Mouse (Mus musculus) ovary, adult 18-20 months (tissue): ENCODE measurements around the gene Rbfox2.

ENCODE experiments used
- DNase-seq: peaks from one replicate; pipeline ENCODE4 v3.0.0; 2022; ENCODE audit warnings: low spot score, mixed read lengths

The Rbfox2 gene

DNA sequence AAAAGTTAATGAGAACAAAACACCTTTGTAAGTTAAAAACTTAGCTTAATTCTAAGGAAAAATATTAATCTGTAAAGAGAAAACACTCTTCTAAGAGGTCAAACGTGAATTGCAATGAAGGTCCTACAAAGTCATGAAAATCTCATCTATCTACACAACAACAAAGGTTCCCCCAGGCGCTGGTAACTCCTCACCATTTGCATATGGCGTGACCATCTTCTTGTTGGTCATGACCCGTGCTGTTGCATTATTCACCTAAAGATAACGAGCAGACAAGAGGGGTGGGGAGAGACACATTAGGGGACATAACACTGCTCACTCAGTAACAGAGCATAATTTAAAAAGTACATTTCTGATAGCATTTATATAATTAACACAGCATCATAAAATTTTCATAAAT is 204.1 kb downstream of the Rbfox2 start:
- no peak for DNase-seq

DNA sequence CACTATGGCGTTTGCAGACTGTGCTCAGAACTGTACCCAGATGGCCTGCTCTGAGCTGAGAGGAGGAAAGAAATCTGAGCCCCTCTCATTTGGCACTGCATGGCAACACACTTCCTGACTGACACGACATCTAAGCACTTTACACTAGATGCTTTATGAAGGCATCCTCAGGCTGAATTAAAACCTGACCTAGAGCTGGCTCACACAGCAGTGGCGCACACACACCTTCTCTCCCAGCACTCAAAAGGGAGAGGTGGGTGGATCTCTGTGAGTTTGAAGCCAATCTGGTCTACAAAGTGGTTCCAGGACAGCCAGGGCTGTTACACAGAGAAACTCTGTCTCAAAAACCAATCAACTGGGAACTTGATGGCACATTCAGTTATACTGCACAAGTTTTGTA is 207.0 kb downstream of the Rbfox2 start:
- no peak for DNase-seq

- no peak for DNase-seq
Measured at GRCm38 (mm10) chr15:77097358-77097757, 209.4 kb downstream of the Rbfox2 start.

- DNase-seq: no peak
Measured at GRCm38 (mm10) chr15:77095216-77095615, 211.6 kb downstream of the Rbfox2 start.

DNA sequence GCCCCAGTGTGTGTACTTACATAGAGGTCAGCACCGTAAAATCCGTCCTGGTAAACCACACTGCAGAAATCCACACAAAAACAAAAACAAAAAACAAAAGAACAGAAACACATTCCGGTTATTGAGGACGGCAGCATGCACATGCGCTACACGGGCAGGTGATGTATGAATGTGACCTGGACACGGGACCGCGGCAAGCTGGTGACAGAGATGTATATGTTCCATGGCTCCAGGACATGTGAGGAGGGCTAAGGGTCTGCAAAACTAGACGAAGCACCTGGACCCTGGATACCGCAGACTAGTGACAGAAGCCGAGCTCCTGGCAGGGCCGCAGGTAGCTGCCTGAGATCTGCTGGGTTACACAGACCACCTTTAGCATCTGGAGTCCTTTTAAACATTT is 212.4 kb downstream of the Rbfox2 start:
- no peak for DNase-seq

- no peak for DNase-seq
Measured at GRCm38 (mm10) chr15:77091394-77091793, 215.4 kb downstream of the Rbfox2 start.

DNA sequence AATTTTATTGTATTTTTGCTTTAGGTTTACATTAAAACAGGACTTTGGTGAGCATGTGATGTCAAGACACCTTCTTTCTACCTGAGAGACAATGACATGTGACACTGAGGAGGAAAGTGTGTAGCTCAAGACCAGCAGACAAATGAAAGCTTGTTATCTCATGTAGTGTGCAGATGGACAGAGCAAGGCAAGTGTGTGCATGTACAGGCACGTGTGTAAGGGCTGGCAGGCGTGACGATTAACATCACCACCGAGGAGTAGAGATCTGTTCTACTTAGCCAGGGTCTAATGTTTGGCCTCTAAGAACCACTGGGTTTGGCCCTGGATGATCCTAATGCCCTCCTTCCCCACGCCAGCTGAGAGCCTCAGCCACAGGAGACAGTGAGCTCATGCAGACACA is 216.3 kb downstream of the Rbfox2 start:
- DNase-seq: no peak

- DNase-seq: no peak
Measured at GRCm38 (mm10) chr15:77089249-77089648, 217.6 kb downstream of the Rbfox2 start.

DNA sequence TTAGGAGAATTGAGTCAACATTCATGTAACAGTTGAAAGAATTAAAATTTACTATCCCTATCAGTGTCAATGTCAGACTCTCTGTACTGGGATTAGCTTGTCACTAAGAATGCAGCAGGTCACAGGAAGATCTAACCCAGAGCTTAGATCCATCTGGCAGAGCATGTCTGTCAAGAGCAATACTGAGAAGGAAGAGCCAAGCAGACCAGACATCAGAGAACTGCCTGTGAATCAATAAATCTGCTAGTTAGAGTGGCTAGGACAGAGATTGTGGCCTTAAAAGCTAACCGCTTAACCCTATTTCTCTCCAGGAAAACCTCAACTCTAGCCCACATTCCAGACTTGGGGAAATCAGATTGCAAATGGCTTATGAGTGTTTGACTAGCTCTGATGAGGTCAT is 220.3 kb downstream of the Rbfox2 start:
- no peak for DNase-seq

DNA sequence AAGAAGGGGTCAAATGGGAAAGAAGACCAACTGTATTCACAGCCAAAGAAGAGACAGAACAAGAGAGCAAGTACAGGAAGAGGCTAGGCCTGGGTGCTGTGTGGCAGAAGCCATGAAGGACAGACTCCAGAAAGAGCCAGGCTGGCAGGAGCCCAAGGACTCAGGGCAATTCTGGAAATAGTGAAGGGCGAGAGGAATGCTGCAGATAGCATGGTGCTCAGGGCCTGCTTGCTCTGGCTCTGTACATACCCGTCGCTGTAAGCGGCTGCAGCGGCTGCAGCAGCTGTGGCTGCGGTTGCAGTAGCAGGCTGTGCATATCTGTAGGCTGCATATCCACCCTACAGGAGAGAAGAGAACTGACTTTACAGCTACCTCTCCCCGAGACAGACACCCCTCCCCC is 221.0 kb downstream of the Rbfox2 start:
- DNase-seq: peak; percentile 85

GRCm38 (mm10) chr15:77081454-77081853 is 225.3 kb downstream of the Rbfox2 start:
- peak; percentile 73 for DNase-seq

GRCm38 (mm10) chr15:77080684-77081254 is 226.0 kb downstream of the Rbfox2 start:
- no peak for DNase-seq

GRCm38 (mm10) chr15:77079890-77080361 is 226.9 kb downstream of the Rbfox2 start:
- no peak for DNase-seq

DNA sequence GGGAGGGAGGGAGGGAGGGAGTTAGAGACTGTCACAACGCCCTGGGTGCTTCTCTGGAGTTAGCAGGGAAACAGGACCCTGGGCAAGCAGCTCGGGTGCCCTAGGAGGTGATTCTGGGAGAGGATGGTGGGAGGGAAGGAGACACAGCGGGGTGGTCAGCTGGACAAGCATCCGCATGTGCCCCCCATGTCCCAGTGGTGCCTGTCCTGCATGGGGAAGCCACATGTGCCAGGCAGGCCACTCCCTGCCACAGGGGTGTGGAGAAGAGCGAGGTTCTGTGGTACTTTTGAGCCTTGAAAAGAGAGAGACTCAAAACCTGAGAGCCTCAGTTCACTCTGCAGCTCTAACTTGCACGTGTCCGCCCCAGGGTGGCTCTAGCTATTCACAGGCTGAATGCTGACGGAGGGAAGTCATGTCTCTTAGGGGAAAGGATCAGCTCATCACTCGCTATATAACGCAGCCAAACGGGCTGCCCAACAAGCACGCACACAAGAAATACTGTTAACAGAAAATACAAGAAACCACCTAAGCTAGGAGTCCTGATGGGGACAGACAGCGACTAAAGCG is 227.5 kb downstream of the Rbfox2 start:
- no peak for DNase-seq

- no peak for DNase-seq
Measured at GRCm38 (mm10) chr15:77078786-77079185, 228.0 kb downstream of the Rbfox2 start.

- DNase-seq: no peak
Measured at GRCm38 (mm10) chr15:77077906-77078305, 228.9 kb downstream of the Rbfox2 start.

DNA sequence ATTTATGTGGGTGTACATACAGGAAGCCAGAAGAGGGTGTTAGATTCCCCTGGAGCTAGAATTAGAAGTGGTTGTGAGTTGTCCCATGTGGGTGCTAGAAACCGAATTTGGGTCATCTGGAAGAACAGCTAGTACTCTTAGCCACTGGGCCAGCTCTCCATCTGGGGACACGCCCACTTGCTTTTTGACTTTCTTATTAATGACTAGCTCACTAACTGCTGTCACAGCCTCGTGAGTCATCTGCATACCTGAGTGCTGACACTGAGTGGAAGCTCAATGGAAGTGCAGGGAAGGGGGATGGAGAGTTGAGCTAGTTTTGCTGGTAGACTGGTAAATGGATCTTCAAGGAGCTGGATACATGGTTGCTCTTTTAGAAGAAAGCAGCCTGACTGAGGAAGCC is 230.3 kb downstream of the Rbfox2 start:
- DNase-seq: no peak

DNA sequence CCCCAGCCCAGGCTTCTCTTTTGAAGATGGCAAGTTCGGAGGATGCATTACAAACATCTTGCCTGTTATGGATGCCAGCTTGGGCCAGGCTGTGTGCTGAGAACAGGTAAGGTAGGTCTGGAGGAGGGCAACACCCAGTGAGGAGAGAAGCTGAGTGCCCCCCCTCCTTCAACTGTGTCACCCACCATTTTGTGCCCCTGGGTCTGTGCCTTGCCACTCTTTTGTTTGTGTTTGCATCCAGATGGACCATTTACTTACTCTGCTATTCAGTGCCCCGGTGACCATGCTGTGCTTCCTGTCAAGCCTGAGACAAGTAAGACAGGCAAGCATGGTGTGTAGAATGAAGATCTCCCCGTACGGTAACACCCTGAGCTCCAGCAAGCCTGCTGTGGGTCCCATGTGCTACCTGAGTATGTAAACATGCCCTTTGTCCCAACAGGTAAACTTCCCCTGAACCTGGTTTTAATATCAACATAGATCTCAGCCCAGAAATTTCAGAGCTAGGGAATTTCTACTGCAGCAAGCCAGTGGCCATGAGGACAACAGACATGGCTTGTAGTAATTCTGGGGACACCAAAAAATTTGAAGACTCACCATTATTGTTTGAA is 234.1 kb downstream of the Rbfox2 start:
- no peak for DNase-seq

GRCm38 (mm10) chr15:77071501-77071900 is 235.3 kb downstream of the Rbfox2 start:
- DNase-seq: no peak

- no peak for DNase-seq
Measured at GRCm38 (mm10) chr15:77070745-77071268, 236.0 kb downstream of the Rbfox2 start.

- no peak for DNase-seq
Measured at GRCm38 (mm10) chr15:77069019-77069418, 237.8 kb downstream of the Rbfox2 start.

DNA sequence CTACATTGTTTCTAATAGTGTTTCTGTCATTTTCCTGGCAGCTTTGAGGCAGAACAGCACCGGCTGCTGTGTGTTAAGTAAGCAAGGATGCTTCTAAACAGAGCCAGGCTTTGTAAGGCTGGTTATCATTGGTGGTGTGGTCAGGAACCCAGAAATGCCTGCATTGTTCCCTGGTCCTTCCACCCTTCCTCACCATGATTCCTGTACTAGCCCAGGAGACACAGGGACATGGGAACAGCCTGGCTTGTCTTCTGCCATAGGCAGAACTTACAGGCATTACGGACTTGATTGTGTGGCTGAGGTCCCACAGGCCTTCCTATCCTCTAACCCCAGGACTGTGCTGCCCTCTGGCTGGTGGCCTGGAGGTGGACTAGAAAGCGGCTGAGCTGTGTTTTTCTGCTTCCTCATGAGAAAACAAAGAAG is 238.4 kb downstream of the Rbfox2 start:
- DNase-seq: no peak

GRCm38 (mm10) chr15:77066233-77066632 is 240.6 kb downstream of the Rbfox2 start:
- no peak for DNase-seq
